Mouse (Mus musculus) liver, embryonic 14.5 days (tissue): ENCODE data around the gene Nr3c2. TPM values are rescaled to one million over a fixed set of nuclear protein-coding genes. Genes with fewer than 3 reads are reported as not detected.

Source experiments
- ATAC-seq: fragments of 200-750 bp; cut with Nextera tagmentation; 2 replicates; pipeline ENCODE4 v1.8.0; 2017; ENCODE audit warnings: moderate number of reproducible peaks, mild to moderate bottlenecking, moderate library complexity; ENCODE audit not compliant: insufficient read depth
- DNase-seq, 3 experiments: peaks; one replicate each; pipeline ENCODE4 v3.0.0-alpha.2; 2012 to 2013; ENCODE audit warnings: low read depth in 3 of 3, low spot score in 3 of 3
- H3K27ac ChIP-seq: fragments of 300-500 bp; sonication (generic); 2 replicates; pipeline ENCODE4 v1.5.1; 2014; ENCODE audit warnings: moderate library complexity, mild to moderate bottlenecking, control low read depth, inconsistent platforms
- H3K27me3 ChIP-seq: fragments of 300-500 bp; sonication (generic); 2 replicates; pipeline ENCODE4 v1.6.1; 2014; ENCODE audit warnings: mild to moderate bottlenecking, low read length, moderate library complexity; ENCODE audit not compliant: control insufficient read depth, insufficient read depth
- H3K36me3 ChIP-seq: fragments of 300-500 bp; sonication (generic); replicated peaks from 2 replicates; pipeline ENCODE4 v1.6.1; 2014; ENCODE audit warnings: low read depth; ENCODE audit not compliant: control insufficient read depth, insufficient read depth
- H3K4me1 ChIP-seq, 2 experiments: fragments of 200-500 bp in 1 of 2; fragments of 300-500 bp in 1 of 2; sonication (generic) in 1 of 2; replicated peaks; 2 replicates each; pipeline ENCODE4 v1.6.1; 2012 to 2014; ENCODE audit warnings: antibody characterized with exemption in 1 of 2, inconsistent platforms in 1 of 2, low read length in 1 of 2; ENCODE audit not compliant: control insufficient read depth in 2 of 2, insufficient read depth in 2 of 2
- H3K4me2 ChIP-seq: fragments of 300-500 bp; sonication (generic); 2 replicates; pipeline ENCODE4 v1.6.1; 2014; ENCODE audit warnings: low read depth, mild to moderate bottlenecking, control low read depth, moderate library complexity
- H3K4me3 ChIP-seq, 2 experiments: fragments of 200-500 bp in 1 of 2; fragments of 300-500 bp in 1 of 2; sonication (generic) in 1 of 2; 2 replicates each; pipeline ENCODE4 v1.5.1; 2012 to 2014; ENCODE audit warnings: low read depth in 2 of 2, low read length in 2 of 2, mild to moderate bottlenecking in 2 of 2, control low read depth in 1 of 2, inconsistent platforms in 1 of 2, moderate library complexity in 1 of 2; ENCODE audit not compliant: insufficient read depth in 1 of 2
- H3K9ac ChIP-seq: fragments of 300-500 bp; sonication (generic); replicated peaks from 2 replicates; pipeline ENCODE4 v1.6.1; 2014; ENCODE audit warnings: mild to moderate bottlenecking, control low read depth, moderate library complexity
- H3K9me3 ChIP-seq: fragments of 300-500 bp; sonication (generic); 2 replicates; pipeline ENCODE4 v1.6.1; 2016; ENCODE audit warnings: low read length, mixed read lengths; ENCODE audit not compliant: control insufficient read depth
- CTCF ChIP-seq: IDR thresholded peaks from 2 replicates; pipeline ENCODE4 v1.5.1; 2016; ENCODE audit warnings: antibody characterized with exemption, low read depth, control low read depth
- EP300 ChIP-seq: IDR thresholded peaks from 2 replicates; pipeline ENCODE4 v1.6.1; 2016; ENCODE audit warnings: antibody characterized with exemption, low read depth
- WGBS: fragments of 180-500 bp; shearing (Covaris S2); extraction: QIAGEN DNeasy Blood & Tissue Kit; methylation state at CpG from one replicate; pipeline ENCODE4 v1.1.7; 2014; ENCODE audit not compliant: insufficient replicate concordance; 5-methylcytosine and 5-hydroxymethylcytosine counted together
- polyA plus RNA-seq, 2 experiments: library from polyadenylated mRNA; depleted of rRNA in 1 of 2; stranded (reverse) in 1 of 2; unstranded in 1 of 2; fragments of >200 nt; fragmentation: Nextera tagmentation in 1 of 2; extraction: Ambion mirVana in 1 of 2; gene quantifications; 2 replicates each; pipeline versions ENCODE4 v1.2.1 to v1.2.3; 2012 to 2014

Nr3c2 gene
- polyA plus RNA-seq, 2 experiments = 0.30 to 0.99 TPM

GRCm38 (mm10) chr8:77214665-77215064, 315.4 kb downstream of the Nr3c2 start:
- Histone ChIP-seq H3K9ac (no peak overlapping the region), H3K36me3 (no peaks in the 10 kb centered on the region), H3K27ac (no peak overlapping the region), H3K27me3 (no peaks in the 10 kb centered on the region), H3K4me1 (no peaks in the 10 kb centered on the region), H3K9me3 (no peaks in the 10 kb centered on the region), H3K4me2 (no peak overlapping the region), H3K4me3 (no peak overlapping the region)
- ATAC-seq (no peak), DNase-seq (no peak)
- TF ChIP-seq EP300 (no peak), CTCF (no peak)
- WGBS = 66% methylated on average over 8 of the region's 8 CpGs

- Histone ChIP-seq H3K36me3 (no peaks in the 10 kb centered on the region), H3K27me3 (no peaks in the 10 kb centered on the region), H3K4me3 (no peak overlapping the region), H3K9me3 (no peaks in the 10 kb centered on the region), H3K4me1 (no peaks in the 10 kb centered on the region), H3K9ac (no peak overlapping the region), H3K27ac (no peak overlapping the region), H3K4me2 (no peak overlapping the region)
- DNase-seq (no peak), ATAC-seq (no peak)
- WGBS = 72% methylated on average over 6 of the region's 6 CpGs
- TF ChIP-seq CTCF (no peak), EP300 (no peak)
Observed at GRCm38 (mm10) chr8:77215191-77215590, 315.9 kb downstream of the Nr3c2 start.

GRCm38 (mm10) chr8:77223123-77223522, 323.9 kb downstream of the Nr3c2 start:
- H3K9ac ChIP-seq = no peak overlapping the region
- ATAC-seq (no peak), DNase-seq (no peak)
- H3K27me3 ChIP-seq = no peaks in the 10 kb centered on the region
- no peak overlapping the region for H3K27ac ChIP-seq
- H3K4me1 ChIP-seq = no peaks in the 10 kb centered on the region
- H3K4me2 ChIP-seq = no peak overlapping the region
- H3K36me3 ChIP-seq = no peaks in the 10 kb centered on the region
- TF ChIP-seq CTCF (no peak), EP300 (no peak)
- H3K4me3 ChIP-seq = no peak overlapping the region
- no peaks in the 10 kb centered on the region for H3K9me3 ChIP-seq
- WGBS = 67% methylated on average over 4 of the region's 4 CpGs

- Histone ChIP-seq H3K36me3 (no peaks in the 10 kb centered on the region), H3K4me1 (no peaks in the 10 kb centered on the region), H3K27me3 (no peaks in the 10 kb centered on the region), H3K4me2 (no peak overlapping the region), H3K27ac (no peak overlapping the region), H3K4me3 (no peak overlapping the region), H3K9ac (no peak overlapping the region), H3K9me3 (no peaks in the 10 kb centered on the region)
- TF ChIP-seq CTCF (no peak), EP300 (no peak)
- 71% methylated on average over 5 of the region's 5 CpGs for WGBS
- ATAC-seq = no peak
- DNase-seq = no peak
Observed at GRCm38 (mm10) chr8:77227742-77228141, 328.5 kb downstream of the Nr3c2 start.

GRCm38 (mm10) chr8:77228688-77229087, 329.4 kb downstream of the Nr3c2 start:
- no peak overlapping the region for H3K4me3 ChIP-seq
- 56% methylated on average over 7 of the region's 7 CpGs for WGBS
- H3K4me2 ChIP-seq = no peak overlapping the region
- ATAC-seq (no peak), DNase-seq (no peak)
- H3K4me1 ChIP-seq = no peaks in the 10 kb centered on the region
- no peaks in the 10 kb centered on the region for H3K36me3 ChIP-seq
- no peak overlapping the region for H3K9ac ChIP-seq
- TF ChIP-seq EP300 (no peak), CTCF (no peak)
- no peaks in the 10 kb centered on the region for H3K9me3 ChIP-seq
- no peak overlapping the region for H3K27ac ChIP-seq
- no peaks in the 10 kb centered on the region for H3K27me3 ChIP-seq

- no peak for ATAC-seq
- 59% methylated on average over 1 of the region's 1 CpGs for WGBS
- Histone ChIP-seq H3K36me3 (no peaks in the 10 kb centered on the region), H3K27me3 (no peaks in the 10 kb centered on the region), H3K4me3 (no peak overlapping the region), H3K4me1 (no peaks in the 10 kb centered on the region), H3K9ac (no peak overlapping the region), H3K27ac (no peak overlapping the region), H3K4me2 (no peak overlapping the region), H3K9me3 (no peaks in the 10 kb centered on the region)
- DNase-seq = no peak
- TF ChIP-seq EP300 (no peak), CTCF (no peak)
Observed at GRCm38 (mm10) chr8:77231211-77231610, 332.0 kb downstream of the Nr3c2 start.
